Mouse (Mus musculus): Measurements from ENCODE around the gene Lmo7. TPM values are rescaled to one million over a fixed set of nuclear protein-coding genes. Genes with fewer than 3 reads are reported as not detected.

The Lmo7 gene
- polyA plus RNA-seq, 2 experiments, result 2.2 to 2.4 TPM

DNA sequence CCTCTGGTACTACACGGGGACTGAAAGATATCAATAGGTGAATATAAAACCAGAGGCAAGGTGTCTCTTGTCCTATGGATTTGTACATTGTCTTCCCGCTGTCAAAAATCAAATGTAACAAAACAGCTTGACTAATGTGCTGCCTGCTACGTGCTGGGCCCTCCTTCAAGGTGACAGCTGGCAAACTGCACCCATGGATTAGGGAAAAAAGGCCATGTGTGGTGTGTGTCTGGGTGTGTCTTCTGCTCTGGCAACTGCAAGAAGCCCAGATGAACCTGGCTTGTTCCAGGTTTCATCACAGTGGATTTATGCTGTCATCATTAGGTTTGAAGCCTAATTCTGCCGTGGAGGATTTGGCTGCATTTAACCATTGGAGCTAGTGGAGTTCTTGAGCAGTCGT, 174.0 kb downstream of the Lmo7 start:
- no peaks in the 10 kb centered on the region for H3K27me3 ChIP-seq (ENCODE audit: control insufficient read depth, insufficient read depth, low read length)
- ATAC-seq (ENCODE audit: insufficient read depth), result no peak
- no peak for TF ChIP-seq CTCF (IDR thresholded peaks at IDR 0.05; ENCODE audit: low read depth)
- TF ChIP-seq EP300 (IDR thresholded peaks at IDR 0.05; ENCODE audit: low read depth), result no peak
- no peaks in the 10 kb centered on the region for H3K4me1 ChIP-seq (replicated peaks; ENCODE audit: control insufficient read depth in 2 of 2, insufficient read depth in 2 of 2, low read length in 1 of 2)
- no peak overlapping the region for H3K27ac ChIP-seq
- H3K9ac ChIP-seq (replicated peaks), result no peak overlapping the region
- H3K9me3 ChIP-seq (ENCODE audit: control insufficient read depth, low read length), result no peaks in the 10 kb centered on the region
- DNase-seq (ENCODE audit: low read depth in 3 of 3, low spot score in 3 of 3), result no peak
- no peak overlapping the region for H3K4me3 ChIP-seq (ENCODE audit: insufficient read depth in 1 of 2, low read depth in 2 of 2, low read length in 2 of 2)
- no peaks in the 10 kb centered on the region for H3K36me3 ChIP-seq (replicated peaks; ENCODE audit: control insufficient read depth, insufficient read depth, low read depth)
- WGBS (ENCODE audit: insufficient replicate concordance), result 52% methylated on average over 5 of the region's 5 CpGs
- no peak overlapping the region for H3K4me2 ChIP-seq (ENCODE audit: low read depth)

DNA sequence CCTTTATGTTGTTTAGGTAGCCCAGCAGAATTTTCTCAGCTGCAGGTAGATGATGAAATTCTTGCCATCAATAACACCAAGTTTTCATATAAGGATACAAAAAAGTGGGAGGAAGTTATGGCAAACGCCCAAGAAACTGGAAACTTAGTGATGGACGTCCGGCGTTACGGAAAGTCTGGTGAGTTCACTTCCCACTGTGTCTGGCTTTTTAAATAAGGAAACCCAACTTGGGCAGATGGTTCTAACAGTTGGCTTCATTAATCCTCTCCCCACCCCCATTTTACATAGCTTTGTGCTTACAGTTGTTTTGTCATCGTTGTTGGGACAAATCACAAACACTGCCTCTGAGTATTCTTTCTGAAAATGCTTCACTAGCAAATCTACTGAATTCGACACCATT, 182.2 kb downstream of the Lmo7 start:
- Histone ChIP-seq H3K4me2 (ENCODE audit: low read depth) (no peak overlapping the region), H3K4me3 (ENCODE audit: insufficient read depth in 1 of 2, low read depth in 2 of 2, low read length in 2 of 2) (no peak overlapping the region), H3K9me3 (ENCODE audit: control insufficient read depth, low read length) (no peaks in the 10 kb centered on the region), H3K27me3 (ENCODE audit: control insufficient read depth, insufficient read depth, low read length) (no peaks in the 10 kb centered on the region), H3K4me1 (replicated peaks; ENCODE audit: control insufficient read depth in 2 of 2, insufficient read depth in 2 of 2, low read length in 1 of 2) (no peaks in the 10 kb centered on the region), H3K36me3 (replicated peaks; ENCODE audit: control insufficient read depth, insufficient read depth, low read depth) (no peaks in the 10 kb centered on the region), H3K9ac (replicated peaks) (no peak overlapping the region), H3K27ac (no peak overlapping the region)
- ATAC-seq (ENCODE audit: insufficient read depth) (no peak), DNase-seq (ENCODE audit: low read depth in 3 of 3, low spot score in 3 of 3) (no peak)
- WGBS (ENCODE audit: insufficient replicate concordance), result 63% methylated on average over 7 of the region's 7 CpGs
- TF ChIP-seq CTCF (IDR thresholded peaks at IDR 0.05; ENCODE audit: low read depth) (no peak), EP300 (IDR thresholded peaks at IDR 0.05; ENCODE audit: low read depth) (no peak)

DNA sequence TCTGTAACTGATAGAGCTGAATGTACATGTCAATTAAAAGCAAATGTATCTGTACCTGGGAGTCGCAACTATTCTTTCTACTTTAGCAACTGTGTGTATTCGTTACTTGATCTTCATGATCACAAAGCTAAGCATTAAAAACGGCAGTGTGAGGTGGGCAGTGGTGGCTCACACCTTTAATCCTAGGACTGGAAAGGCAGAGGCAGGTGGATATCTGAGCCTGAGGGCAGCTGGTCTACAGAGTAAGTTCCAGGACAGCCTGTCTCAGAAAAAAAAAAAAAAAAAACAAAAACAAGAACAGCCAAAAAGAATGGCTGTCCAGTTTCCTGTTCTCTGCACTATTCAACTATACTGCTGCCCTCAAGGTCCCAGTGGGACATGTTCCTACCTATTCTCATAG, 182.6 kb downstream of the Lmo7 start:
- WGBS (ENCODE audit: insufficient replicate concordance), result 60% methylated on average over 3 of the region's 3 CpGs
- no peak overlapping the region for H3K9ac ChIP-seq (replicated peaks)
- H3K27me3 ChIP-seq (ENCODE audit: control insufficient read depth, insufficient read depth, low read length), result no peaks in the 10 kb centered on the region
- DNase-seq (ENCODE audit: low read depth in 3 of 3, low spot score in 3 of 3) (no peak), ATAC-seq (ENCODE audit: insufficient read depth) (no peak)
- H3K36me3 ChIP-seq (replicated peaks; ENCODE audit: control insufficient read depth, insufficient read depth, low read depth), result no peaks in the 10 kb centered on the region
- no peaks in the 10 kb centered on the region for H3K4me1 ChIP-seq (replicated peaks; ENCODE audit: control insufficient read depth in 2 of 2, insufficient read depth in 2 of 2, low read length in 1 of 2)
- no peak overlapping the region for H3K27ac ChIP-seq
- H3K9me3 ChIP-seq (ENCODE audit: control insufficient read depth, low read length), result no peaks in the 10 kb centered on the region
- H3K4me3 ChIP-seq (ENCODE audit: insufficient read depth in 1 of 2, low read depth in 2 of 2, low read length in 2 of 2), result no peak overlapping the region
- no peak overlapping the region for H3K4me2 ChIP-seq (ENCODE audit: low read depth)
- no peak for TF ChIP-seq CTCF (IDR thresholded peaks at IDR 0.05; ENCODE audit: low read depth)
- TF ChIP-seq EP300 (IDR thresholded peaks at IDR 0.05; ENCODE audit: low read depth), result no peak

DNA sequence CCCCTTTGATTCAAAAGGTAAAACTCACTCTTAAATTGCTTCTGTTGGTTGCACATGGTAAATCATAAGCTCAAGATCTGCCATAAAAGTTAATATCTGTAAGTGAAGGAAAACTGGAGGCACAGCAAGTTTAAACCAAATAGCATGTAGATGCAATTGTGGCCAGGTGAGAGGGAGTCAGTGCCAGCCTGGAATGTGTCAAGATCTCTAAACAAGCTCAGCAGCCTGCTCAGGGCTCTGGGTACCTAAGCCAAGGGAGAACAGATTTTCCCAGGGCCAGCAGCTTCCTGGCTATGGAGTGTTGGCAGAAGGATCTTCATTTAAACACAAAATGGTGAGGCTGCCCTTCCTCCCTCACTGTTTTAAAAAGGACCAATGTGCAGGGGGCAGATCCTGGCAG, 184.6 kb downstream of the Lmo7 start:
- TF ChIP-seq CTCF (IDR thresholded peaks at IDR 0.05; ENCODE audit: low read depth), result no peak
- H3K9me3 ChIP-seq (ENCODE audit: control insufficient read depth, low read length), result no peaks in the 10 kb centered on the region

DNA sequence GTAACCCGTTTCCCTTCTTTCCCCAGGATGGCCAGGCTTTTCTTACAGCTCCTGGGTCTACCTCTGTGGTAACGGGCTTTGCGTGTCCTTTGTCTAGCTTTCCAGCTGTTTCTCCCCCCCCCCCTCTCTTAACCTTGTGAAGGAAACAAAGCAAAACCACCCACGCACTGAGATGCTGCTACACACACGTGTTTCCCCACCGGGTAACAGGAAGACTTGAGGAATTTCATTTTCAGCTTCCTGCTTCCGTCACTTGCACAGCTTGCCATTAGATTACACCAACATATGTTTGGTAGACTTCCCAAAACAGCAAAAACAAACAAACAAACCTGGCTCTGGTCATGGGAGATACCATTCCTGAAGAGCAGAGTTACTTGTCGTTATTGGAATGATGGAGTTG, 186.1 kb downstream of the Lmo7 start:
- Histone ChIP-seq H3K9ac (replicated peaks) (no peak overlapping the region), H3K4me1 (replicated peaks; ENCODE audit: control insufficient read depth in 2 of 2, insufficient read depth in 2 of 2, low read length in 1 of 2) (no peaks in the 10 kb centered on the region), H3K4me3 (ENCODE audit: insufficient read depth in 1 of 2, low read depth in 2 of 2, low read length in 2 of 2) (no peak overlapping the region), H3K36me3 (replicated peaks; ENCODE audit: control insufficient read depth, insufficient read depth, low read depth) (no peaks in the 10 kb centered on the region), H3K9me3 (ENCODE audit: control insufficient read depth, low read length) (no peaks in the 10 kb centered on the region), H3K27ac (no peak overlapping the region), H3K27me3 (ENCODE audit: control insufficient read depth, insufficient read depth, low read length) (no peaks in the 10 kb centered on the region), H3K4me2 (ENCODE audit: low read depth) (no peak overlapping the region)
- DNase-seq (ENCODE audit: low read depth in 3 of 3, low spot score in 3 of 3), result no peak
- WGBS (ENCODE audit: insufficient replicate concordance), result 47% methylated on average over 8 of the region's 8 CpGs
- TF ChIP-seq CTCF (IDR thresholded peaks at IDR 0.05; ENCODE audit: low read depth) (no peak), EP300 (IDR thresholded peaks at IDR 0.05; ENCODE audit: low read depth) (no peak)
- ATAC-seq (ENCODE audit: insufficient read depth), result no peak

More for the DNA sequence above, 184.6 kb downstream of the Lmo7 start:
- Histone ChIP-seq H3K4me3 (ENCODE audit: insufficient read depth in 1 of 2, low read depth in 2 of 2, low read length in 2 of 2) (no peak overlapping the region), H3K4me1 (replicated peaks; ENCODE audit: control insufficient read depth in 2 of 2, insufficient read depth in 2 of 2, low read length in 1 of 2) (no peaks in the 10 kb centered on the region), H3K4me2 (ENCODE audit: low read depth) (no peak overlapping the region), H3K9ac (replicated peaks) (no peak overlapping the region), H3K36me3 (replicated peaks; ENCODE audit: control insufficient read depth, insufficient read depth, low read depth) (no peaks in the 10 kb centered on the region), H3K27me3 (ENCODE audit: control insufficient read depth, insufficient read depth, low read length) (no peaks in the 10 kb centered on the region), H3K27ac (no peak overlapping the region)
- DNase-seq (ENCODE audit: low read depth in 3 of 3, low spot score in 3 of 3), result no peak
- no peak for ATAC-seq (ENCODE audit: insufficient read depth)

DNA sequence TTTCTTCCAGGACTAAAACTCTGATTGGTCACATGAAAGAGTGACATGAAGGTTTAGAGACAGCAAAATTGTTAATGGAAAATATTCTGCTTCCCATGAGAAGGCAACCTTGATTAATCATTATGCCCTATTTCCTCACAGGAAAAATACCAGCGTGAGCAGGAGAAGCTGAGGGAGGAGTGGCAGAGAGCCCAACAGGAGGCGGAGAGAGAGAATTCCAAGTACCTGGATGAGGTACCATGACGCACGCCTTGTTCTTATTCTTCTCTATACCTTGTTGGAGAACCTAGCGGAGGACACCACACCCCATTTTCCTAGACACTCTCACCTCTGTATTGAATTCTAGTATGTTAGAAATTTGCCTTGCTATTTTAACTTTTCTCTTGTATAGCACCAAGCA, 188.7 kb downstream of the Lmo7 start:
- no peak overlapping the region for H3K27ac ChIP-seq
- H3K36me3 ChIP-seq (replicated peaks; ENCODE audit: control insufficient read depth, insufficient read depth, low read depth), result no peaks in the 10 kb centered on the region
- no peak for TF ChIP-seq EP300 (IDR thresholded peaks at IDR 0.05; ENCODE audit: low read depth)
- no peak for TF ChIP-seq CTCF (IDR thresholded peaks at IDR 0.05; ENCODE audit: low read depth)
- ATAC-seq (ENCODE audit: insufficient read depth) (no peak), DNase-seq (ENCODE audit: low read depth in 3 of 3, low spot score in 3 of 3) (no peak)
- WGBS (ENCODE audit: insufficient replicate concordance), result 77% methylated on average over 5 of the region's 5 CpGs
- H3K9ac ChIP-seq (replicated peaks), result no peak overlapping the region
- H3K9me3 ChIP-seq (ENCODE audit: control insufficient read depth, low read length), result no peaks in the 10 kb centered on the region
- no peaks in the 10 kb centered on the region for H3K4me1 ChIP-seq (replicated peaks; ENCODE audit: control insufficient read depth in 2 of 2, insufficient read depth in 2 of 2, low read length in 1 of 2)
- H3K4me2 ChIP-seq (ENCODE audit: low read depth), result no peak overlapping the region
- H3K4me3 ChIP-seq (ENCODE audit: insufficient read depth in 1 of 2, low read depth in 2 of 2, low read length in 2 of 2), result no peak overlapping the region
- H3K27me3 ChIP-seq (ENCODE audit: control insufficient read depth, insufficient read depth, low read length), result no peaks in the 10 kb centered on the region
